Mouse (Mus musculus) CH12.LX (cell line): ENCODE data around the gene Pkn1. TPM values are rescaled to one million over a fixed set of nuclear protein-coding genes. Genes with fewer than 3 reads are reported as not detected.
A peak's percentile ranks its signal among the peaks of the same experiment; 100 is the strongest.

Experiments
- DNase-seq: peaks from one replicate; pipeline ENCODE4 v3.0.0-alpha.2; 2013; ENCODE audit errors: extremely low read depth
- H3K27ac ChIP-seq: 2 replicates; pipeline ENCODE4 v1.5.1; 2012; ENCODE audit warnings: low read depth, mild to moderate bottlenecking, control low read depth, moderate library complexity; ENCODE audit not compliant: insufficient read depth
- H3K27me3 ChIP-seq: replicated peaks from 2 replicates; pipeline ENCODE3; 2012; ENCODE audit warnings: inconsistent platforms
- H3K36me3 ChIP-seq, 2 experiments: replicated peaks in 1 of 2; 2 replicates each; pipeline versions ENCODE3 to v1.6.1; 2012; ENCODE audit warnings: inconsistent platforms in 1 of 2, low read length in 1 of 2, mild to moderate bottlenecking in 1 of 2, mixed read lengths in 1 of 2, moderate library complexity in 1 of 2; ENCODE audit not compliant: control insufficient read depth in 1 of 2, insufficient read depth in 1 of 2
- H3K4me1 ChIP-seq, 2 experiments: 2 replicates each; pipeline ENCODE4 v1.6.1; 2012; ENCODE audit warnings: inconsistent platforms in 1 of 2, moderate library complexity in 1 of 2; ENCODE audit not compliant: insufficient read depth in 2 of 2, control insufficient read depth in 1 of 2
- H3K4me2 ChIP-seq: 2 replicates; pipeline ENCODE4 v1.6.1; 2012; ENCODE audit warnings: low read depth, mild to moderate bottlenecking, control low read depth; ENCODE audit not compliant: poor library complexity, insufficient read depth, severe bottlenecking
- H3K4me3 ChIP-seq, 3 experiments: fragments of 150-350 bp in 1 of 3; sonication (generic) in 1 of 3; replicated peaks in 1 of 3; 2 replicates each; pipeline versions ENCODE3 to v1.5.1; 2011 to 2012; ENCODE audit warnings: low read depth in 2 of 3, low read length in 2 of 3, mild to moderate bottlenecking in 2 of 3, moderate library complexity in 2 of 3, control low read depth in 1 of 3, improper control_type of control experiment in 1 of 3, inconsistent platforms in 1 of 3, mixed read lengths in 1 of 3; ENCODE audit not compliant: poor library complexity in 1 of 3
- H3K79me2 ChIP-seq: replicated peaks from 2 replicates; pipeline ENCODE4 v1.6.1; 2012; ENCODE audit warnings: mild to moderate bottlenecking, moderate library complexity; ENCODE audit not compliant: control insufficient read depth, poor library complexity, insufficient read depth, severe bottlenecking; ENCODE audit errors: extremely low read depth
- H3K9ac ChIP-seq: 2 replicates; pipeline ENCODE4 v1.6.1; 2012; ENCODE audit warnings: low read depth, mild to moderate bottlenecking, control low read depth, moderate library complexity; ENCODE audit not compliant: insufficient read depth
- H3K9me3 ChIP-seq: replicated peaks from 2 replicates; pipeline ENCODE3; 2012; ENCODE audit warnings: low read length, inconsistent platforms, mixed read lengths
- CHD1 ChIP-seq: IDR thresholded peaks from 2 replicates; pipeline ENCODE4 v1.6.1; 2012; ENCODE audit warnings: low read depth, low read length, improper control_type of control experiment, inconsistent platforms
- CHD2 ChIP-seq: IDR thresholded peaks from 2 replicates; pipeline ENCODE4 v1.6.1; 2011; ENCODE audit warnings: low read length, improper control_type of control experiment
- CTCF ChIP-seq, 2 experiments: IDR thresholded peaks in 1 of 2; conservative IDR thresholded peaks in 1 of 2; 2 replicates each; pipeline ENCODE4 v1.5.1; 2011 to 2012; ENCODE audit warnings: low read depth in 2 of 2, low read length in 2 of 2, improper control_type of control experiment in 1 of 2, inconsistent platforms in 1 of 2, mild to moderate bottlenecking in 1 of 2, moderate library complexity in 1 of 2
- E2F4 ChIP-seq: IDR thresholded peaks from 2 replicates; pipeline ENCODE4 v1.6.1; 2011; ENCODE audit warnings: low read depth, low read length, improper control_type of control experiment; ENCODE audit not compliant: insufficient replicate concordance
- ELF1 ChIP-seq: IDR thresholded peaks from 2 replicates; pipeline ENCODE4 v1.6.1; 2014; ENCODE audit warnings: low read depth, mild to moderate bottlenecking, inconsistent platforms, low read length, improper control_type of control experiment
- EP300 ChIP-seq: IDR thresholded peaks from 2 replicates; pipeline ENCODE4 v1.6.1; 2011; ENCODE audit warnings: low read length, improper control_type of control experiment
- IRF4 ChIP-seq: IDR thresholded peaks from 2 replicates; pipeline ENCODE4 v1.6.1; 2014; ENCODE audit warnings: low read depth, mild to moderate bottlenecking, inconsistent platforms, low read length, improper control_type of control experiment
- KAT2A ChIP-seq: IDR thresholded peaks from 2 replicates; pipeline ENCODE4 v1.6.1; 2012; ENCODE audit warnings: low read length, improper control_type of control experiment, inconsistent platforms; ENCODE audit not compliant: insufficient replicate concordance
- MAFK ChIP-seq: IDR thresholded peaks from 2 replicates; pipeline ENCODE4 v1.6.1; 2011; ENCODE audit warnings: low read length, improper control_type of control experiment; ENCODE audit not compliant: insufficient replicate concordance
- MAX ChIP-seq: IDR thresholded peaks from 2 replicates; pipeline ENCODE4 v1.6.1; 2011; ENCODE audit warnings: low read length, improper control_type of control experiment
- MAZ ChIP-seq: IDR thresholded peaks from 2 replicates; pipeline ENCODE4 v1.6.1; 2012; ENCODE audit warnings: low read depth, mild to moderate bottlenecking, inconsistent platforms, low read length, improper control_type of control experiment, moderate library complexity
- MEF2A ChIP-seq: IDR thresholded peaks from 2 replicates; pipeline ENCODE4 v1.6.1; 2014; ENCODE audit warnings: low read depth, mild to moderate bottlenecking, inconsistent platforms, low read length, improper control_type of control experiment, borderline replicate concordance
- MXI1 ChIP-seq: IDR thresholded peaks from 2 replicates; pipeline ENCODE4 v1.6.1; 2011; ENCODE audit warnings: mild to moderate bottlenecking, low read depth, low read length, improper control_type of control experiment
- MYC ChIP-seq: IDR thresholded peaks from 2 replicates; pipeline ENCODE4 v1.6.1; 2011; ENCODE audit warnings: low read depth, mild to moderate bottlenecking, improper control_type of control experiment, low read length
- NELFE ChIP-seq: IDR thresholded peaks from 2 replicates; pipeline ENCODE4 v1.6.1; 2011; ENCODE audit warnings: low read depth, low read length, improper control_type of control experiment
- NRF1 ChIP-seq: IDR thresholded peaks from 2 replicates; pipeline ENCODE4 v1.6.1; 2014; ENCODE audit warnings: low read depth, mild to moderate bottlenecking, inconsistent platforms, low read length, improper control_type of control experiment, moderate library complexity
- POLR2A ChIP-seq: IDR thresholded peaks from 2 replicates; pipeline ENCODE4 v1.6.1; 2011; ENCODE audit warnings: low read depth, mild to moderate bottlenecking, improper control_type of control experiment, low read length
- POLR2AphosphoS2 ChIP-seq: IDR thresholded peaks from 2 replicates; pipeline ENCODE4 v1.6.1; 2011; ENCODE audit warnings: low read depth, low read length, improper control_type of control experiment
- RAD21 ChIP-seq: IDR thresholded peaks from 2 replicates; pipeline ENCODE4 v1.6.1; 2011; ENCODE audit warnings: low read depth, mild to moderate bottlenecking, low read length, improper control_type of control experiment, moderate library complexity
- RCOR1 ChIP-seq: conservative IDR thresholded peaks from 2 replicates; pipeline ENCODE4 v1.6.1; 2012; ENCODE audit warnings: low read depth, mild to moderate bottlenecking, inconsistent platforms, low read length, improper control_type of control experiment
- SIN3A ChIP-seq: IDR thresholded peaks from 2 replicates; pipeline ENCODE4 v1.6.1; 2012; ENCODE audit warnings: low read length, improper control_type of control experiment, inconsistent platforms
- SMC3 ChIP-seq: IDR thresholded peaks from 2 replicates; pipeline ENCODE4 v1.6.1; 2011; ENCODE audit warnings: low read depth, low read length, improper control_type of control experiment
- TBP ChIP-seq: conservative IDR thresholded peaks from 2 replicates; pipeline ENCODE4 v1.6.1; 2011; ENCODE audit warnings: low read depth, low read length, improper control_type of control experiment
- TCF12 ChIP-seq: IDR thresholded peaks from 2 replicates; pipeline ENCODE4 v1.6.1; 2014; ENCODE audit warnings: low read depth, mild to moderate bottlenecking, inconsistent platforms, low read length, improper control_type of control experiment
- USF2 ChIP-seq: conservative IDR thresholded peaks from 2 replicates; pipeline ENCODE4 v1.6.1; 2011; ENCODE audit warnings: low read depth, low read length, improper control_type of control experiment
- ZC3H11A ChIP-seq: IDR thresholded peaks from 2 replicates; pipeline ENCODE4 v1.6.1; 2012; ENCODE audit warnings: low read depth, mild to moderate bottlenecking, inconsistent platforms, low read length, improper control_type of control experiment
- ZKSCAN1 ChIP-seq: IDR thresholded peaks from 2 replicates; pipeline ENCODE4 v1.6.1; 2012; ENCODE audit warnings: low read depth, inconsistent platforms, low read length, improper control_type of control experiment, borderline replicate concordance
- ZMIZ1 ChIP-seq: IDR thresholded peaks from 2 replicates; pipeline ENCODE4 v1.6.1; 2012; ENCODE audit warnings: low read depth, mild to moderate bottlenecking, inconsistent platforms, low read length, improper control_type of control experiment
- ZNF384 ChIP-seq: IDR thresholded peaks from 2 replicates; pipeline ENCODE4 v1.6.1; 2012; ENCODE audit warnings: low read depth, low read length, improper control_type of control experiment, inconsistent platforms
- dilution Hi-C: fragments of 300-500 bp; cut with MboI; formaldehyde crosslinking; loops from 2 replicates; pipeline ENCODE4 v1.14.3; 2020; ENCODE audit warnings: low sequenced_read_pairs; ENCODE audit not compliant: extremely low pct_unique_long_range_greater_than_20kb, extremely low pct_ligation_motif_present
- in situ Hi-C: fragments of 300-500 bp; cut with MboI; formaldehyde crosslinking; loops from 3 replicates; pipeline ENCODE4 v1.14.3; 2019; ENCODE audit warnings: low sequenced_read_pairs, low pct_ligation_motif_present, low pct_unique_long_range_greater_than_20kb, mixed read lengths
- polyA plus RNA-seq: library from polyadenylated mRNA; unstranded; fragments of >175 nt; gene quantifications from 2 replicates; pipeline ENCODE4 v1.2.1, GENCODE M21; 2012; ENCODE audit warnings: low read depth; ENCODE audit not compliant: insufficient read length
- total RNA-seq, 2 experiments: library from RNA; depleted of rRNA; stranded (reverse); fragments of 300-350 nt in 1 of 2; fragments of >200 nt in 1 of 2; gene quantifications; 2 replicates each; pipeline ENCODE4 v1.2.3; 2012 to 2014

Gene Pkn1
- total and polyA plus RNA-seq, 3 experiments, result 33.5 to 58.8 (median 47.8) TPM

DNA sequence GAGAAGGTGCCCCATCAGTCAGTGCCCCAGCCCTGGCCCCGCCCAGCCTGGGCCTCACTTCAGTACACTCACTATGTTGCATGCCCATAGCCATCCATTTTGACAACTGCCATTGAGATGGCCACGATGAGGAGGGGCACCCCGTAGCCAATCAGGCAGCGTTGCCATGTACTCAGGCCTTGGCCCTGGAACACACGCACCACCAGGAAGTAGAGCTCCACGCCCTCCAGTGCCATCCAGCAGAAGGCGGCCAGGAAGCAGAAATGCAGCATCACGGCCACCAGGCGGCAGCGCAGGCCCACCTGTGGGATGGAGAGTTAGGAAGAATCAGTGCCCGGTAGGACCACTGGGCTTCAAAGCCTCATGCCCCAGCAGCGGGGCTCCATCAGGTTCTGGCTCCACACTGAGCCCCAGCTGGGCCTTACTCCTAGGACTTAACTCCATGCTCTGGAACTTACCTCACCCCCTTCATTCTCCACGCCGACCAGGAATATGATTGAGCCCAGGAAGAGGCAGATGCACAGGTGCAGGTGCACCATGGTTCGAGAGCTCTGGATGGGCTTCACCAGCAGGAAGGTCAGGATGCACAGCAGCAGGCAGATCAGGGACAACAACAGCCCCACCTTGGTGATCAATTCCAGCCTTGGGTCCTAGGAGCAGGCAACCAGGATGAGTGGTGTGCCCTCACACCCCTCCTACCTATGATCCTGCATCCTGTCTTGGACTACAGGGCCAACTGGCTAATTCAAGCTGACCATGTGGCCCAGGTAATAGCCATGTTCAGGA is 25.9 kb upstream of the Pkn1 start:
- Histone ChIP-seq H3K4me2 (no peak overlapping the region), H3K27me3 (no peaks in the 10 kb centered on the region), H3K9ac (no peak overlapping the region), H3K27ac (no peak overlapping the region), H3K9me3 (no peaks in the 10 kb centered on the region), H3K36me3 (peaks cover 81 to 85% of the 10 kb centered on the region in 2 experiments), H3K79me2 (peaks cover 5% of the 10 kb centered on the region), H3K4me3 (no peak overlapping the region), H3K4me1 (peaks cover 2 to 5% of the 10 kb centered on the region in 2 experiments; a peak in 2 of 4 replicates)
- dilution Hi-C loops (no loop called here), in situ Hi-C loops (loop anchor here (10.0 kb wide), 1 partner anchor 60 kb away; no protein-coding TSS in a partner anchor)
- peak; percentile 72 for DNase-seq
- TF ChIP-seq NRF1 (peak; percentile 20; the same call in 1 of the 2 replicates), SIN3A (no peak), ZKSCAN1 (no peak), E2F4 (no peak), MEF2A (0 out of 2 replicates have a peak, but pooled peaks have one; percentile 8), KAT2A (no peak), POLR2A (no peak; the same call in 1 of the 2 replicates), ZMIZ1 (no peak), ZC3H11A (no peak; the same call in 1 of the 2 replicates), POLR2AphosphoS2 (no peak), EP300 (no peak), USF2 (no peak), TBP (no peak), RAD21 (peak; percentile 89), RCOR1 (no peak), CHD1 (no peak), MAX (no peak), CTCF (conservative IDR thresholded peaks at IDR 0.05 in 1 of 2, IDR thresholded peaks at IDR 0.05 in 1 of 2; ENCODE audit: low read depth in 2 of 2, low read length in 2 of 2) (peak; percentile 55 to 89), MAFK (no peak), NELFE (peak; percentile 38; the same call in 1 of the 2 replicates), ZNF384 (no peak), ELF1 (peak; percentile 80), MXI1 (no peak), IRF4 (no peak), CHD2 (no peak), MYC (no peak), TCF12 (0 out of 2 replicates have a peak, but pooled peaks have one; percentile 12), MAZ (no peak), SMC3 (peak; percentile 88)
